Mouse (Mus musculus): ENCODE measurements around the gene Nrg3. TPM values are rescaled to one million over a fixed set of nuclear protein-coding genes. Genes with fewer than 3 reads are reported as not detected.

Nrg3 gene
- polyA plus RNA-seq, 1 experiment from 2014 or later: 0.33 TPM

GRCm38 (mm10) chr14:38533495-38533894 lies 939.4 kb downstream of the Nrg3 start:
- Histone ChIP-seq H3K9me3 (ENCODE audit: control insufficient read depth, low read length) (no peaks in the 10 kb centered on the region), H3K27ac (replicated peaks) (no peak overlapping the region), H3K4me1 (replicated peaks; ENCODE audit: control insufficient read depth, insufficient read depth) (no peaks in the 10 kb centered on the region), H3K27me3 (ENCODE audit: control insufficient read depth, insufficient read depth, low read length) (no peaks in the 10 kb centered on the region), H3K36me3 (ENCODE audit: control insufficient read depth, insufficient read depth, low read length) (no peaks in the 10 kb centered on the region), H3K4me3 (ENCODE audit: low read depth, low read length) (no peak overlapping the region), H3K4me2 (replicated peaks; ENCODE audit: low read depth) (no peak overlapping the region), H3K9ac (ENCODE audit: low read length) (no peak overlapping the region)
- ATAC-seq (ENCODE audit: low FRiP score, low TSS enrichment) (no peak), DNase-seq (ENCODE audit: low spot score) (no peak)
- no peak for TF ChIP-seq EP300 (optimal IDR thresholded peaks at IDR 0.05)
- no peak for TF ChIP-seq CTCF (IDR thresholded peaks at IDR 0.05; ENCODE audit: low read depth)

GRCm38 (mm10) chr14:38516232-38516631 lies 956.7 kb downstream of the Nrg3 start:
- Histone ChIP-seq H3K27me3 (ENCODE audit: control insufficient read depth, insufficient read depth, low read length) (no peaks in the 10 kb centered on the region), H3K27ac (replicated peaks) (no peak overlapping the region), H3K4me1 (replicated peaks; ENCODE audit: control insufficient read depth, insufficient read depth) (no peaks in the 10 kb centered on the region), H3K9ac (ENCODE audit: low read length) (no peak overlapping the region), H3K4me2 (replicated peaks; ENCODE audit: low read depth) (no peak overlapping the region), H3K36me3 (ENCODE audit: control insufficient read depth, insufficient read depth, low read length) (no peaks in the 10 kb centered on the region), H3K4me3 (ENCODE audit: low read depth, low read length) (no peak overlapping the region), H3K9me3 (ENCODE audit: control insufficient read depth, low read length) (no peaks in the 10 kb centered on the region)
- TF ChIP-seq CTCF (IDR thresholded peaks at IDR 0.05; ENCODE audit: low read depth) (no peak), EP300 (optimal IDR thresholded peaks at IDR 0.05) (no peak)
- DNase-seq (ENCODE audit: low spot score) (no peak), ATAC-seq (ENCODE audit: low FRiP score, low TSS enrichment) (no peak)
- WGBS: 68% methylated on average over 5 of the region's 5 CpGs

GRCm38 (mm10) chr14:38509016-38509415 lies 963.9 kb downstream of the Nrg3 start:
- DNase-seq (ENCODE audit: low spot score): no peak
- Histone ChIP-seq H3K9me3 (ENCODE audit: control insufficient read depth, low read length) (no peaks in the 10 kb centered on the region), H3K27ac (replicated peaks) (no peak overlapping the region), H3K36me3 (ENCODE audit: control insufficient read depth, insufficient read depth, low read length) (no peaks in the 10 kb centered on the region), H3K4me3 (ENCODE audit: low read depth, low read length) (no peak overlapping the region), H3K4me1 (replicated peaks; ENCODE audit: control insufficient read depth, insufficient read depth) (no peaks in the 10 kb centered on the region), H3K4me2 (replicated peaks; ENCODE audit: low read depth) (no peak overlapping the region), H3K27me3 (ENCODE audit: control insufficient read depth, insufficient read depth, low read length) (no peaks in the 10 kb centered on the region), H3K9ac (ENCODE audit: low read length) (no peak overlapping the region)
- no peak for ATAC-seq (ENCODE audit: low FRiP score, low TSS enrichment)
- no peak for TF ChIP-seq CTCF (IDR thresholded peaks at IDR 0.05; ENCODE audit: low read depth)
- TF ChIP-seq EP300 (optimal IDR thresholded peaks at IDR 0.05): no peak
- 88% methylated on average over 2 of the region's 2 CpGs for WGBS

GRCm38 (mm10) chr14:38494970-38495369 lies 977.9 kb downstream of the Nrg3 start:
- WGBS: 45% methylated on average over 1 of the region's 1 CpGs
- Histone ChIP-seq H3K4me1 (replicated peaks; ENCODE audit: control insufficient read depth, insufficient read depth) (no peaks in the 10 kb centered on the region), H3K4me2 (replicated peaks; ENCODE audit: low read depth) (no peak overlapping the region), H3K9me3 (ENCODE audit: control insufficient read depth, low read length) (no peaks in the 10 kb centered on the region), H3K9ac (ENCODE audit: low read length) (no peak overlapping the region), H3K27ac (replicated peaks) (no peak overlapping the region), H3K4me3 (ENCODE audit: low read depth, low read length) (no peak overlapping the region), H3K27me3 (ENCODE audit: control insufficient read depth, insufficient read depth, low read length) (no peaks in the 10 kb centered on the region), H3K36me3 (ENCODE audit: control insufficient read depth, insufficient read depth, low read length) (no peaks in the 10 kb centered on the region)
- TF ChIP-seq CTCF (IDR thresholded peaks at IDR 0.05; ENCODE audit: low read depth) (no peak), EP300 (optimal IDR thresholded peaks at IDR 0.05) (no peak)
- no peak for DNase-seq (ENCODE audit: low spot score)
- ATAC-seq (ENCODE audit: low FRiP score, low TSS enrichment): no peak

- H3K4me1 ChIP-seq (replicated peaks; ENCODE audit: control insufficient read depth, insufficient read depth): no peaks in the 10 kb centered on the region
- H3K4me3 ChIP-seq (ENCODE audit: low read depth, low read length): no peak overlapping the region
- H3K27me3 ChIP-seq (ENCODE audit: control insufficient read depth, insufficient read depth, low read length): no peaks in the 10 kb centered on the region
- WGBS: 80% methylated on average over 2 of the region's 2 CpGs
- TF ChIP-seq CTCF (IDR thresholded peaks at IDR 0.05; ENCODE audit: low read depth) (no peak), EP300 (optimal IDR thresholded peaks at IDR 0.05) (no peak)
- no peak overlapping the region for H3K9ac ChIP-seq (ENCODE audit: low read length)
- H3K4me2 ChIP-seq (replicated peaks; ENCODE audit: low read depth): no peak overlapping the region
- DNase-seq (ENCODE audit: low spot score) (no peak), ATAC-seq (ENCODE audit: low FRiP score, low TSS enrichment) (no peak)
- no peaks in the 10 kb centered on the region for H3K36me3 ChIP-seq (ENCODE audit: control insufficient read depth, insufficient read depth, low read length)
- no peaks in the 10 kb centered on the region for H3K9me3 ChIP-seq (ENCODE audit: control insufficient read depth, low read length)
- no peak overlapping the region for H3K27ac ChIP-seq (replicated peaks)
These were observed 1025.8 kb downstream of the Nrg3 start for GRCm38 (mm10) chr14:38447086-38447485.

- no peak for DNase-seq (ENCODE audit: low spot score)
- Histone ChIP-seq H3K9me3 (ENCODE audit: control insufficient read depth, low read length) (no peaks in the 10 kb centered on the region), H3K4me3 (ENCODE audit: low read depth, low read length) (no peak overlapping the region), H3K27ac (replicated peaks) (no peak overlapping the region), H3K36me3 (ENCODE audit: control insufficient read depth, insufficient read depth, low read length) (no peaks in the 10 kb centered on the region), H3K4me2 (replicated peaks; ENCODE audit: low read depth) (no peak overlapping the region), H3K4me1 (replicated peaks; ENCODE audit: control insufficient read depth, insufficient read depth) (no peaks in the 10 kb centered on the region), H3K27me3 (ENCODE audit: control insufficient read depth, insufficient read depth, low read length) (no peaks in the 10 kb centered on the region), H3K9ac (ENCODE audit: low read length) (no peak overlapping the region)
- ATAC-seq (ENCODE audit: low FRiP score, low TSS enrichment): no peak
- 71% methylated on average over 2 of the region's 2 CpGs for WGBS
- TF ChIP-seq CTCF (IDR thresholded peaks at IDR 0.05; ENCODE audit: low read depth) (no peak), EP300 (optimal IDR thresholded peaks at IDR 0.05) (no peak)
These were observed 1028.1 kb downstream of the Nrg3 start for GRCm38 (mm10) chr14:38444788-38445187.
